Mouse (Mus musculus) CH12.LX (cell line): ENCODE results near the gene Cacng5. TPM values are rescaled to one million over a fixed set of nuclear protein-coding genes. Genes with fewer than 3 reads are reported as not detected.

Experiments
- DNase-seq: peaks from one replicate; pipeline ENCODE4 v3.0.0-alpha.2; 2013; ENCODE audit errors: extremely low read depth
- H3K27ac ChIP-seq: 2 replicates; pipeline ENCODE4 v1.5.1; 2012; ENCODE audit warnings: low read depth, mild to moderate bottlenecking, control low read depth, moderate library complexity; ENCODE audit not compliant: insufficient read depth
- H3K27me3 ChIP-seq: replicated peaks from 2 replicates; pipeline ENCODE3; 2012; ENCODE audit warnings: inconsistent platforms
- H3K36me3 ChIP-seq, 2 experiments: replicated peaks in 1 of 2; 2 replicates each; pipeline versions ENCODE3 to v1.6.1; 2012; ENCODE audit warnings: inconsistent platforms in 1 of 2, low read length in 1 of 2, mild to moderate bottlenecking in 1 of 2, mixed read lengths in 1 of 2, moderate library complexity in 1 of 2; ENCODE audit not compliant: control insufficient read depth in 1 of 2, insufficient read depth in 1 of 2
- H3K4me1 ChIP-seq, 2 experiments: 2 replicates each; pipeline ENCODE4 v1.6.1; 2012; ENCODE audit warnings: inconsistent platforms in 1 of 2, moderate library complexity in 1 of 2; ENCODE audit not compliant: insufficient read depth in 2 of 2, control insufficient read depth in 1 of 2
- H3K4me2 ChIP-seq: 2 replicates; pipeline ENCODE4 v1.6.1; 2012; ENCODE audit warnings: low read depth, mild to moderate bottlenecking, control low read depth; ENCODE audit not compliant: poor library complexity, insufficient read depth, severe bottlenecking
- H3K4me3 ChIP-seq, 3 experiments: fragments of 150-350 bp in 1 of 3; sonication (generic) in 1 of 3; replicated peaks in 1 of 3; 2 replicates each; pipeline versions ENCODE3 to v1.5.1; 2011 to 2012; ENCODE audit warnings: low read depth in 2 of 3, low read length in 2 of 3, mild to moderate bottlenecking in 2 of 3, moderate library complexity in 2 of 3, control low read depth in 1 of 3, improper control_type of control experiment in 1 of 3, inconsistent platforms in 1 of 3, mixed read lengths in 1 of 3; ENCODE audit not compliant: poor library complexity in 1 of 3
- H3K79me2 ChIP-seq: replicated peaks from 2 replicates; pipeline ENCODE4 v1.6.1; 2012; ENCODE audit warnings: mild to moderate bottlenecking, moderate library complexity; ENCODE audit not compliant: control insufficient read depth, poor library complexity, insufficient read depth, severe bottlenecking; ENCODE audit errors: extremely low read depth
- H3K9ac ChIP-seq: 2 replicates; pipeline ENCODE4 v1.6.1; 2012; ENCODE audit warnings: low read depth, mild to moderate bottlenecking, control low read depth, moderate library complexity; ENCODE audit not compliant: insufficient read depth
- H3K9me3 ChIP-seq: replicated peaks from 2 replicates; pipeline ENCODE3; 2012; ENCODE audit warnings: low read length, inconsistent platforms, mixed read lengths
- CHD1 ChIP-seq: IDR thresholded peaks from 2 replicates; pipeline ENCODE4 v1.6.1; 2012; ENCODE audit warnings: low read depth, low read length, improper control_type of control experiment, inconsistent platforms
- E2F4 ChIP-seq: IDR thresholded peaks from 2 replicates; pipeline ENCODE4 v1.6.1; 2011; ENCODE audit warnings: low read depth, low read length, improper control_type of control experiment; ENCODE audit not compliant: insufficient replicate concordance
- EP300 ChIP-seq: IDR thresholded peaks from 2 replicates; pipeline ENCODE4 v1.6.1; 2011; ENCODE audit warnings: low read length, improper control_type of control experiment
- HCFC1 ChIP-seq: IDR thresholded peaks from 2 replicates; pipeline ENCODE4 v1.6.1; 2012; ENCODE audit warnings: low read depth, mild to moderate bottlenecking, inconsistent platforms, low read length, improper control_type of control experiment
- KAT2A ChIP-seq: IDR thresholded peaks from 2 replicates; pipeline ENCODE4 v1.6.1; 2012; ENCODE audit warnings: low read length, improper control_type of control experiment, inconsistent platforms; ENCODE audit not compliant: insufficient replicate concordance
- MAX ChIP-seq: IDR thresholded peaks from 2 replicates; pipeline ENCODE4 v1.6.1; 2011; ENCODE audit warnings: low read length, improper control_type of control experiment
- NRF1 ChIP-seq: IDR thresholded peaks from 2 replicates; pipeline ENCODE4 v1.6.1; 2014; ENCODE audit warnings: low read depth, mild to moderate bottlenecking, inconsistent platforms, low read length, improper control_type of control experiment, moderate library complexity
- POLR2A ChIP-seq: IDR thresholded peaks from 2 replicates; pipeline ENCODE4 v1.6.1; 2011; ENCODE audit warnings: low read depth, mild to moderate bottlenecking, improper control_type of control experiment, low read length
- RAD21 ChIP-seq: IDR thresholded peaks from 2 replicates; pipeline ENCODE4 v1.6.1; 2011; ENCODE audit warnings: low read depth, mild to moderate bottlenecking, low read length, improper control_type of control experiment, moderate library complexity
- RCOR1 ChIP-seq: conservative IDR thresholded peaks from 2 replicates; pipeline ENCODE4 v1.6.1; 2012; ENCODE audit warnings: low read depth, mild to moderate bottlenecking, inconsistent platforms, low read length, improper control_type of control experiment
- TCF12 ChIP-seq: IDR thresholded peaks from 2 replicates; pipeline ENCODE4 v1.6.1; 2014; ENCODE audit warnings: low read depth, mild to moderate bottlenecking, inconsistent platforms, low read length, improper control_type of control experiment
- UBTF ChIP-seq: IDR thresholded peaks from 2 replicates; pipeline ENCODE4 v1.6.1; 2012; ENCODE audit warnings: low read depth, mild to moderate bottlenecking, inconsistent platforms, low read length, improper control_type of control experiment, moderate library complexity
- USF1 ChIP-seq: IDR thresholded peaks from 2 replicates; pipeline ENCODE4 v1.6.1; 2014; ENCODE audit warnings: low read depth, mild to moderate bottlenecking, inconsistent platforms, low read length, improper control_type of control experiment
- ZMIZ1 ChIP-seq: IDR thresholded peaks from 2 replicates; pipeline ENCODE4 v1.6.1; 2012; ENCODE audit warnings: low read depth, mild to moderate bottlenecking, inconsistent platforms, low read length, improper control_type of control experiment
- dilution Hi-C: fragments of 300-500 bp; cut with MboI; formaldehyde crosslinking; loops from 2 replicates; pipeline ENCODE4 v1.14.3; 2020; ENCODE audit warnings: low sequenced_read_pairs; ENCODE audit not compliant: extremely low pct_unique_long_range_greater_than_20kb, extremely low pct_ligation_motif_present
- in situ Hi-C: fragments of 300-500 bp; cut with MboI; formaldehyde crosslinking; loops from 3 replicates; pipeline ENCODE4 v1.14.3; 2019; ENCODE audit warnings: low sequenced_read_pairs, low pct_ligation_motif_present, low pct_unique_long_range_greater_than_20kb, mixed read lengths
- polyA plus RNA-seq: library from polyadenylated mRNA; unstranded; fragments of >175 nt; gene quantifications from 2 replicates; pipeline ENCODE4 v1.2.1, GENCODE M21; 2012; ENCODE audit warnings: low read depth; ENCODE audit not compliant: insufficient read length
- total RNA-seq, 2 experiments: library from RNA; depleted of rRNA; stranded (reverse); fragments of 300-350 nt in 1 of 2; fragments of >200 nt in 1 of 2; gene quantifications; 2 replicates each; pipeline ENCODE4 v1.2.3; 2012 to 2014

The Cacng5 gene
- total and polyA plus RNA-seq, 3 experiments = not detected

DNA sequence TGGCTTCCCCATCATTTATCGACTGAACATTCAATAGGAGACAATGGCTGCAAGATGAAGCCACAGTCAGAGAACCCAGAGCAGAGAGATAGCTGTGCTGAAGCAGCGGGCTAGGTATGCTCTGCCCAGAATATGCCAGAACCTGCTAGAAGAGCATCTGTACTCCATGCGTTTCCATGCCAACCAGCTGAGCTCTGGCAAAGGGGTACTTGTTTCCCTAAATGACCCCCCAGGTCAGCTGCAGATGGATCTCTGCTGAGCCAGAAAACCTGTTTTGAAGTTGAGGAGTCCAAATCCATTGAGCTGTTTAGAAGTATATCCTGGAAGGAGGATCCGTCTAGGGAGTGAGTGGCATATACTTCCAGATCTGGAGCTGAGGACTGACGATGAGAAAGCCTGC is 53.1 kb downstream of the Cacng5 start:
- Histone ChIP-seq H3K79me2 (no peaks in the 10 kb centered on the region), H3K4me3 (no peak overlapping the region)
- DNase-seq = no peak
- dilution Hi-C loops = no loop called here
- TF ChIP-seq ZMIZ1 = no peak
- no peak for TF ChIP-seq EP300
- TF ChIP-seq POLR2A = no peak
- TF ChIP-seq TCF12 = no peak
- TF ChIP-seq NRF1 = no peak
- TF ChIP-seq HCFC1 = no peak
- TF ChIP-seq, all 38 proteins: peak for 0
- Histone ChIP-seq H3K9me3 (no peaks in the 10 kb centered on the region), H3K9ac (no peak overlapping the region), H3K27ac (no peak overlapping the region), H3K4me1 (peaks cover 3 to 7% of the 10 kb centered on the region in 2 experiments; a peak in 3 of 4 replicates), H3K27me3 (peaks cover 7% of the 10 kb centered on the region), H3K4me2 (no peak overlapping the region), H3K36me3 (no peaks in the 10 kb centered on the region)
- in situ Hi-C loops = loop anchor here (25.0 kb wide), 1 partner anchor 351 kb away; no protein-coding TSS in a partner anchor

DNA sequence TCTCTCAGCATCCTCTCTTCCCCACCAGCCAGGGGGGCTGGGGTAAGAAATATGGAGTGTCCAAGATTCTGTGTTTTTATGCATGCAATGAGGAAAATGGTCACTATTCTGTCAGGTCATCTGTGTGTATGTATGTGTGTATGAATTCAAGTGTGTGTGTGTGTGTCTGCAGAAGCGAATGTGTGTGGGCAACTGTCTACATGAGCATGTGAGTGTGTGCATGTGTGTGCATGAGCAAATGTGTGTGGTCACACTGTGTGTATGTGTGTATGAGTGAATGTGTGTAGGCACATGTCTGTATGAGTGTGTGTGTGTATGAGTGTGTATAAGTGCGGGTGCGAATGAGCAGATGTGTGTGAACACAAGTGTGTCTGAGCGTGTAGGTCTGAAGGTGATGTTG is 55.0 kb downstream of the Cacng5 start:
- no peaks in the 10 kb centered on the region for H3K79me2 ChIP-seq
- in situ Hi-C loops (loop anchor here (10.0 to 25.0 kb wide), 2 partner anchors 345 to 352 kb away; no protein-coding TSS in a partner anchor), dilution Hi-C loops (no loop called here)
- H3K9ac ChIP-seq = no peak overlapping the region
- no peaks in the 10 kb centered on the region for H3K9me3 ChIP-seq
- no peak for DNase-seq
- H3K4me3 ChIP-seq = no peak overlapping the region
- peaks cover 3 to 4% of the 10 kb centered on the region in 2 experiments; a peak in 2 of 4 replicates for H3K4me1 ChIP-seq
- H3K27ac ChIP-seq = no peak overlapping the region
- H3K36me3 ChIP-seq = no peaks in the 10 kb centered on the region
- no peak overlapping the region for H3K4me2 ChIP-seq
- TF ChIP-seq USF1 (no peak), EP300 (no peak), KAT2A (no peak), CHD1 (no peak), RCOR1 (no peak), MAX (no peak), UBTF (no peak), E2F4 (no peak), TCF12 (no peak), RAD21 (no peak), POLR2A (no peak)
- H3K27me3 ChIP-seq = peaks cover 22% of the 10 kb centered on the region
